Mouse (Mus musculus) testis, adult 2 months (tissue): ENCODE measurements around the gene Capn7.

ENCODE experiments used
- CTCF ChIP-seq: fragments of 200-500 bp; IDR thresholded peaks from 2 replicates; pipeline ENCODE4 v1.5.1; 2012; ENCODE audit warnings: low read depth, mild to moderate bottlenecking, inconsistent platforms, low read length, moderate library complexity; ENCODE audit not compliant: control insufficient read depth, insufficient read depth, insufficient replicate concordance
- POLR2A ChIP-seq: fragments of 200-500 bp; IDR thresholded peaks from 2 replicates; pipeline ENCODE4 v1.6.1; 2012; ENCODE audit warnings: low read depth, mild to moderate bottlenecking, inconsistent platforms, low read length, moderate library complexity; ENCODE audit not compliant: control insufficient read depth

DNA sequence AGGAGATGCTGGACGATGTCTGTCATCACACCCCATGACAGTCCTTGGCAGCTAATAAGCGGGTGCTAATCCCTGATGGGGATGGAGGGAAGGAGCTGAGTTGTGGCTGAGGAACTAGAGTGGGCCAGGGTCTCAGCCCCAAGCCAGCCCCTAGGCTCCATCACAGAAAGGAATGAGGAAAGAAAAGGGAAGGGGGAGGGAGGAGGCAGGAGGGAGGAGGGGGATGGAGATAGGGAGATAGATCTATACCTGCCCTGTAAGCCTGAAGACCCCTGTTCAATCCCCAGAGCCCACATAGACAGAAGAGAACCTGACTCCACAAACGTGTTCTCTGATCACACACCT is 57.1 kb downstream of the Capn7 start:
- TF ChIP-seq POLR2A: no peak
- no peak for TF ChIP-seq CTCF
